Mouse (Mus musculus) thymus, postnatal 25 days (tissue): ENCODE measurements around the gene Ranbp17.

ENCODE experiments used
- DNase-seq: peaks from one replicate; pipeline ENCODE4 v3.0.0; 2022

Ranbp17 gene

GRCm38 (mm10) chr11:33228186-33228585 lies 285.4 kb downstream of the Ranbp17 start:
- no peak for DNase-seq

- no peak for DNase-seq
These were observed 287.0 kb downstream of the Ranbp17 start for GRCm38 (mm10) chr11:33226516-33226915.

GRCm38 (mm10) chr11:33221566-33222365 lies 291.8 kb downstream of the Ranbp17 start:
- no peak for DNase-seq

- no peak for DNase-seq
These were observed 292.8 kb downstream of the Ranbp17 start for GRCm38 (mm10) chr11:33220763-33221162.

GRCm38 (mm10) chr11:33217384-33218079 lies 296.0 kb downstream of the Ranbp17 start:
- no peak for DNase-seq

- no peak for DNase-seq
These were observed 306.1 kb downstream of the Ranbp17 start for GRCm38 (mm10) chr11:33207411-33207810.

GRCm38 (mm10) chr11:33204966-33205365 lies 308.6 kb downstream of the Ranbp17 start:
- no peak for DNase-seq

GRCm38 (mm10) chr11:33204329-33204705 lies 309.2 kb downstream of the Ranbp17 start:
- no peak for DNase-seq

- DNase-seq: peak; percentile 2
These were observed 309.9 kb downstream of the Ranbp17 start, which contains the start of gene Tlx3 for GRCm38 (mm10) chr11:33203383-33204328. Gene Tlx3, minus strand, starts transcription at chr11:33203589.

- DNase-seq: no peak
These were observed 310.6 kb downstream of the Ranbp17 start for GRCm38 (mm10) chr11:33202972-33203371.

- DNase-seq: no peak
These were observed 311.2 kb downstream of the Ranbp17 start for GRCm38 (mm10) chr11:33202296-33202695.

- no peak for DNase-seq
These were observed 311.9 kb downstream of the Ranbp17 start for GRCm38 (mm10) chr11:33201626-33202010.

- DNase-seq: peak; percentile 12
These were observed 312.6 kb downstream of the Ranbp17 start for GRCm38 (mm10) chr11:33200764-33201625.

GRCm38 (mm10) chr11:33199906-33200763 lies 313.4 kb downstream of the Ranbp17 start:
- no peak for DNase-seq

GRCm38 (mm10) chr11:33199117-33199514 lies 314.4 kb downstream of the Ranbp17 start:
- DNase-seq: no peak

- DNase-seq: no peak
These were observed 315.0 kb downstream of the Ranbp17 start for GRCm38 (mm10) chr11:33198351-33199116.

GRCm38 (mm10) chr11:33197673-33198072 lies 315.9 kb downstream of the Ranbp17 start:
- no peak for DNase-seq

GRCm38 (mm10) chr11:33197133-33197514 lies 316.4 kb downstream of the Ranbp17 start:
- DNase-seq: no peak

GRCm38 (mm10) chr11:33196447-33197132 lies 317.0 kb downstream of the Ranbp17 start:
- DNase-seq: no peak
